7 mouse cellular contexts compared by ENCODE assay signal in the genomic region with DNA sequence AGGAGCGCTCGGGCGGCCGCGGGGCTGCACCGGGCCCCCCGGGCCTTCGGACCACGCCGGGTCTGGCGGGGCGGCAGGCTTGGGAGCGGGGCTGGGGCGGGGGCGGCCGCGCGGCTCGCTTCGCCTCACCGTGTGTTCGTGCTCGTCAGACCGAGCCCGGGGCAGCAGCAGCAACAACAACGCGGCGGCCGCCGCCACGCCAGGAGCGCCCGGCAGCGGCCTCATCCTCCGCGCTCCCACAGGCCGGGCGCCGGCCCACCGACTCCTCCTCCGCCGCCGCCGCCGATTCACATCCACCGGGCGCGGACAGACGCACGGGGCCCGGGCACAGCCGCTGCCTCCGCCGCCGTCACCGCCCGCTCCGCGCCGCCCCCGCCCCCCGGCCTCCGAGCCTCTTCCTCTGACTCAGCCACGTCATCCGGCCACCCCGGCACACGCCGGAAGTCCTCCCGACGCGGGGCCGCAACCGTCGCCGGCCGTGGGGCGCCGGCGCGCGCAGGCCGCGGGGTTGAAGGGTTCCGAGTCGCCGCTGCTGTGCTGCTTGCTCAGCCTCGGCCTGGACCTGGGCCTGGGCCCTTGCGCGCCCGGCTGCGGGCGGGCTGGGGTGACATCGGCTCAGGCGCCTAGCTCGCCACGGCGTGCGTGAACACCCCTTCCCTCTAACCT. TPM values are rescaled to one million over a fixed set of nuclear protein-coding genes. Genes with fewer than 3 reads are reported as not detected.
A peak's percentile ranks its signal among the peaks of the same experiment; 100 is the strongest.
DNase-seq lines count a peak whose midpoint lies in the region; ATAC-seq lines count a peak whose summit lies in the region.

A gene (minus strand): TSS at position 368 of the 666 bp plus-strand sequence.

- under 1% methylated on average over 72 of the region's 98 CpGs for WGBS in intestine, embryonic 16.5 days
- WGBS in midbrain, embryonic 11.5 days: under 1% methylated on average over 72 of the region's 98 CpGs

- peak; percentile 83 to 86 for DNase-seq in adrenal gland, adult 18-20 months (ENCODE audit: low spot score in 2 of 2)
- peak; percentile 93 for DNase-seq in embryo, embryonic 11 days
- peak; percentile 79 to 81 for DNase-seq in gastrocnemius, postnatal 36 days
- peak; percentile 88 to 91 for DNase-seq in left cerebral cortex, postnatal 36 days (ENCODE audit: low spot score in 2 of 2)
- DNase-seq in midbrain, embryonic 11.5 days (ENCODE audit: low spot score, missing footprints): peak; percentile 97
- DNase-seq in skeletal muscle tissue, adult 2 months (ENCODE audit: low read depth, low spot score): peak; percentile 79

- no peaks in the 10 kb centered on the region for H3K9me3 ChIP-seq in intestine, embryonic 16.5 days (ENCODE audit: control insufficient read depth, low read length)
- no peaks in the 10 kb centered on the region for H3K9me3 ChIP-seq in midbrain, embryonic 11.5 days (ENCODE audit: control insufficient read depth, low read length)

- H3K4me3 ChIP-seq in intestine, embryonic 16.5 days (ENCODE audit: low read length): peak within 1 kb of the TSS; percentile 95
- H3K4me3 ChIP-seq in midbrain, embryonic 11.5 days (ENCODE audit: low read depth, low read length): peak within 1 kb of the TSS; percentile 96

- no peaks in the 10 kb centered on the region for H3K36me3 ChIP-seq in intestine, embryonic 16.5 days (ENCODE audit: control insufficient read depth, insufficient read depth, low read length)
- H3K36me3 ChIP-seq in midbrain, embryonic 11.5 days (ENCODE audit: control insufficient read depth, insufficient read depth, low read length): no peaks in the 10 kb centered on the region

- H3K4me2 ChIP-seq in intestine, embryonic 16.5 days (ENCODE audit: low read depth, low read length): peak within 1 kb of the TSS; percentile 60
- H3K4me2 ChIP-seq in midbrain, embryonic 11.5 days: peak within 1 kb of the TSS; percentile 36

- H3K9ac ChIP-seq in intestine, embryonic 16.5 days (ENCODE audit: low read depth, low read length): peak within 1 kb of the TSS; percentile 96
- H3K9ac ChIP-seq in midbrain, embryonic 11.5 days (ENCODE audit: low read length): peak within 1 kb of the TSS; percentile 95

- no peaks in the 10 kb centered on the region for H3K27me3 ChIP-seq in intestine, embryonic 16.5 days (replicated peaks; ENCODE audit: control insufficient read depth, insufficient read depth, low read length)
- H3K27me3 ChIP-seq in midbrain, embryonic 11.5 days (ENCODE audit: control insufficient read depth, insufficient read depth, low read length): no peaks in the 10 kb centered on the region

- ATAC-seq in intestine, embryonic 16.5 days: peak; percentile 91
- ATAC-seq in midbrain, embryonic 11.5 days (ENCODE audit: low FRiP score): peak; percentile 92

- peak within 1 kb of the TSS; percentile 98 for H3K27ac ChIP-seq in intestine, embryonic 16.5 days (ENCODE audit: low read length)
- H3K27ac ChIP-seq in midbrain, embryonic 11.5 days (ENCODE audit: low read depth, low read length): peak within 1 kb of the TSS; percentile 87

- intact Hi-C loops in gastrocnemius, postnatal 36 days (cut with DNase I): no loop called here
- intact Hi-C loops in left cerebral cortex, postnatal 36 days (cut with DNase I): loop anchor here (5.0 kb wide), 1 partner anchor 219 kb away; a partner anchor contains a TSS

- H3K4me1 ChIP-seq in intestine, embryonic 16.5 days (ENCODE audit: control insufficient read depth, insufficient read depth, low read length): peaks cover 27% of the 10 kb centered on the region
- H3K4me1 ChIP-seq in midbrain, embryonic 11.5 days (ENCODE audit: control insufficient read depth, insufficient read depth, low read length): peaks cover 11% of the 10 kb centered on the region

RNA-seq across cellular contexts. Expression of the gene that starts here (rescaled TPM):
- 100 to 1,000 TPM; 150 to 191 TPM for total RNA-seq in adrenal gland, adult 18-20 months (2021)
- 10 to 100 TPM; 57.8 to 63.3 TPM for total RNA-seq in gastrocnemius, postnatal 36 days (2021)
- polyA plus RNA-seq in intestine, embryonic 16.5 days (2015; fragmentation: Nextera tagmentation; extraction: Ambion mirVana): 130 and 138 TPM in 2 replicates
- 100 to 1,000 TPM; 128 to 130 TPM for total RNA-seq in left cerebral cortex, postnatal 36 days (2021)
- polyA plus RNA-seq in midbrain, embryonic 11.5 days (2014; fragmentation: Nextera tagmentation; extraction: Ambion mirVana): 137 and 149 TPM in 2 replicates

Comparison
In these comparisons a context has a peak if more than half of its experiments do, and no peak if none do; other contexts are left out.
1. Peak in every context shown above with its lines: DNase-seq, ATAC-seq, H3K4me3 ChIP-seq and H3K27ac ChIP-seq.